Mouse (Mus musculus): ENCODE measurements around the gene Adgrv1. TPM values are rescaled to one million over a fixed set of nuclear protein-coding genes. Genes with fewer than 3 reads are reported as not detected.
"Not testable (repeated sequence)": the region's sequence is repeated elsewhere in the genome, so short reads cannot be mapped to it uniquely, and the experiment has no call there.

The Adgrv1 gene
- polyA plus RNA-seq, 1 experiment from 2014 or later: 1.5 TPM

GRCm38 (mm10) chr13:81279351-81279736, 353.6 kb downstream of the Adgrv1 start:
- H3K4me3 ChIP-seq: no peak overlapping the region
- no peaks in the 10 kb centered on the region for H3K27me3 ChIP-seq (replicated peaks)
- ATAC-seq (ENCODE audit: insufficient number of reproducible peaks, low FRiP score): no peak
- no peaks in the 10 kb centered on the region for H3K4me1 ChIP-seq (replicated peaks)
- H3K36me3 ChIP-seq: no peaks in the 10 kb centered on the region
- H3K27ac ChIP-seq (ENCODE audit: poor library complexity, severe bottlenecking): no peak overlapping the region
- H3K9me3 ChIP-seq (replicated peaks): no peaks in the 10 kb centered on the region
- 68% methylated on average over 5 of the region's 5 CpGs for WGBS
- no peak overlapping the region for H3K4me2 ChIP-seq
- no peak overlapping the region for H3K9ac ChIP-seq

- H3K4me1 ChIP-seq (replicated peaks): no peaks in the 10 kb centered on the region
- H3K4me2 ChIP-seq: no peak overlapping the region
- H3K27ac ChIP-seq (ENCODE audit: poor library complexity, severe bottlenecking): no peak overlapping the region
- no peaks in the 10 kb centered on the region for H3K9me3 ChIP-seq (replicated peaks)
- H3K27me3 ChIP-seq (replicated peaks): no peaks in the 10 kb centered on the region
- no peaks in the 10 kb centered on the region for H3K36me3 ChIP-seq
- no peak overlapping the region for H3K4me3 ChIP-seq
- no peak for ATAC-seq (ENCODE audit: insufficient number of reproducible peaks, low FRiP score)
- WGBS: 74% methylated on average over 2 of the region's 2 CpGs
- no peak overlapping the region for H3K9ac ChIP-seq
Observed at GRCm38 (mm10) chr13:81278669-81279350, 354.1 kb downstream of the Adgrv1 start.

DNA sequence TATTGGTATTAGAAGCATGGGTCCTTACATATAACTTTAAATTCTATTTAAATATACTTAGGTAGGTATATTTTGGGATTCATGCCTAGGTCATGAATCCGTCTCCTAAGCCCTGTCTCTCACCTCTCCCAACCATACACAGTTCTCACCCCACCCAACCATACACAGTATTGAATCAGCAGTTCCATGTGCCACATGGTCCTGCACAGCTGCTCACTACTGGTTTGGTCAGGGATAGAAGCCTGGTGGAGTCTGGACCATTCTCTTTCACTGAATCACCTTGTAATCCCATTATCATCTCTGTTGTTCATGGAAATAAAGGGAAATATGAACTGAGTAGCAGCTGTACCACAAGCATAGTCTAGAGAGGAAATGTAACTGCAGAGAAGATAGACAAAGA, 359.1 kb downstream of the Adgrv1 start:
- no peaks in the 10 kb centered on the region for H3K4me1 ChIP-seq (replicated peaks)
- WGBS: 80% methylated on average over 1 of the region's 1 CpGs
- H3K4me3 ChIP-seq: no peak overlapping the region
- H3K27ac ChIP-seq (ENCODE audit: poor library complexity, severe bottlenecking): no peak overlapping the region
- no peaks in the 10 kb centered on the region for H3K9me3 ChIP-seq (replicated peaks)
- ATAC-seq (ENCODE audit: insufficient number of reproducible peaks, low FRiP score): no peak
- H3K27me3 ChIP-seq (replicated peaks): no peaks in the 10 kb centered on the region
- no peak overlapping the region for H3K9ac ChIP-seq
- H3K36me3 ChIP-seq: no peaks in the 10 kb centered on the region
- H3K4me2 ChIP-seq: no peak overlapping the region

DNA sequence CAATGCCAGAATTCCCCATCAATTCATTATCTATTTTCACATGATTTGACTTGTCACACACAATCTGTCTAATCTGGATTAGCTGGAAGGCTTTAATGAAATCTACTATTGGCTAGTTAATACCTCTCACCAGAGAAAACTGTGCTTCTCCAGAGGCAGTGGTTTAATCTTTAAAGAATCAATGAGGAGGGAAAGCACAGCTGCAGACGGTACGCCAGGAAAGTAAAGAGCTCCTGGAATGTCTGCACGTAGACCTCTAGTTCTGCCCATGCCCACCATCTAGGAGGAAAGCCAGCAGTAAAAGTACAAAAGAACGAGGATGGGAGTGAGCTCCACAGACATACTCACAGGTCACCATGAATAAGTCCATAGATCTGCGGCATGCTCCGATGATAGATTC, 362.6 kb downstream of the Adgrv1 start:
- Histone ChIP-seq H3K4me1 (replicated peaks) (no peaks in the 10 kb centered on the region), H3K27me3 (replicated peaks) (no peaks in the 10 kb centered on the region), H3K4me3 (no peak overlapping the region), H3K4me2 (no peak overlapping the region), H3K9ac (no peak overlapping the region), H3K36me3 (no peaks in the 10 kb centered on the region), H3K27ac (ENCODE audit: poor library complexity, severe bottlenecking) (no peak overlapping the region), H3K9me3 (replicated peaks) (no peaks in the 10 kb centered on the region)
- WGBS: 66% methylated on average over 6 of the region's 6 CpGs
- ATAC-seq (ENCODE audit: insufficient number of reproducible peaks, low FRiP score): no peak

DNA sequence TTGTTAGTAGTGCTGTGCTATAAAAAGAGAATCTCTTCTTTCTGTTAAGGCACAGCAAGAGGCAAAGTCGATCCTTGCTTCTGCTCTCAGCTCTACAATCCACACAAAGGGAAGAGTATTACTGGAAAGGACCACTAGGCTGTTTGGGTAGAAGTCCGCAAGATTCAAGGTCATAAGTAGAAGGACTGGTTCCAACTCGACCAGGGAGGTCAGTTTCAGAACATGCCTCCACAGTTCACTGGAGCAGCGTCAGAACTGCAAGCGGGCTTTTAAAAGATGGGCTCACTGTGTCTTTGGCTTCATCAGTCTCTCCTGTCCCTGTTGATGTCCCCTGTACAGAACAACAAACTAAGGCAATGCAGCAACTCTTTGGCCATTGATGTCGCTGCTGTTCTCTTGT, 363.9 kb downstream of the Adgrv1 start:
- ATAC-seq (ENCODE audit: insufficient number of reproducible peaks, low FRiP score): no peak
- no peak overlapping the region for H3K4me2 ChIP-seq
- no peak overlapping the region for H3K4me3 ChIP-seq
- no peak overlapping the region for H3K9ac ChIP-seq
- 73% methylated on average over 6 of the region's 6 CpGs for WGBS
- no peaks in the 10 kb centered on the region for H3K36me3 ChIP-seq
- H3K27ac ChIP-seq (ENCODE audit: poor library complexity, severe bottlenecking): no peak overlapping the region
- no peaks in the 10 kb centered on the region for H3K27me3 ChIP-seq (replicated peaks)
- no peaks in the 10 kb centered on the region for H3K4me1 ChIP-seq (replicated peaks)
- no peaks in the 10 kb centered on the region for H3K9me3 ChIP-seq (replicated peaks)

- H3K27ac ChIP-seq (ENCODE audit: poor library complexity, severe bottlenecking); H3K27me3 ChIP-seq (replicated peaks); H3K9me3 ChIP-seq (replicated peaks); H3K4me2 ChIP-seq; ATAC-seq (ENCODE audit: insufficient number of reproducible peaks, low FRiP score); H3K36me3 ChIP-seq; H3K4me1 ChIP-seq (replicated peaks); H3K9ac ChIP-seq; H3K4me3 ChIP-seq: not testable (repeated sequence)
- 65% methylated on average over 4 of the region's 4 CpGs for WGBS
Observed at GRCm38 (mm10) chr13:81267489-81267888, 365.5 kb downstream of the Adgrv1 start.

- 67% methylated on average over 1 of the region's 1 CpGs for WGBS
- H3K9me3 ChIP-seq (replicated peaks): no peaks in the 10 kb centered on the region
- H3K27me3 ChIP-seq (replicated peaks): no peaks in the 10 kb centered on the region
- no peak overlapping the region for H3K9ac ChIP-seq
- no peak for ATAC-seq (ENCODE audit: insufficient number of reproducible peaks, low FRiP score)
- no peaks in the 10 kb centered on the region for H3K4me1 ChIP-seq (replicated peaks)
- H3K4me2 ChIP-seq: no peak overlapping the region
- no peak overlapping the region for H3K4me3 ChIP-seq
- H3K36me3 ChIP-seq: no peaks in the 10 kb centered on the region
- no peak overlapping the region for H3K27ac ChIP-seq (ENCODE audit: poor library complexity, severe bottlenecking)
Observed at GRCm38 (mm10) chr13:81264465-81264864, 368.5 kb downstream of the Adgrv1 start.

DNA sequence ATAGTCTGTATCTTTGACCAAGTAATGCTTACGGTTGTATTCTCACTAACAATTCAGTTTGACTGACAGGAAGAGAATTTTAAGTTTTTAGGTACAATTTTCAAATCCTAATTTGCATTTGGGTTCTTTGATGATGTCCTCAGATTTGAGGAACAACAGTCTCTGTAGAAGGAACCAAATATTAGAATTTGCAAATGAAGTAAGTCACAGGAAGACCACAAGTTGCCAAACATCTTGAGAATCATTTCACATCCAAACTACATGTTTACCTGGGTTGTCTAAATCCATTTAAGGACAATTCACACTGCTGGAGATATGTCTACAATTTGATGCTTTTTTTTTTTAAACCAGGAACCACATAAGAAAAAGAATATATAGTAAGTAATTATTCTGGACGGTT, 391.8 kb downstream of the Adgrv1 start:
- H3K4me2 ChIP-seq: no peak overlapping the region
- no peaks in the 10 kb centered on the region for H3K27me3 ChIP-seq (replicated peaks)
- H3K27ac ChIP-seq (ENCODE audit: poor library complexity, severe bottlenecking): no peak overlapping the region
- H3K36me3 ChIP-seq: no peaks in the 10 kb centered on the region
- H3K9ac ChIP-seq: no peak overlapping the region
- H3K4me1 ChIP-seq (replicated peaks): no peaks in the 10 kb centered on the region
- 73% methylated on average over 2 of the region's 2 CpGs for WGBS
- no peak overlapping the region for H3K4me3 ChIP-seq
- no peak for ATAC-seq (ENCODE audit: insufficient number of reproducible peaks, low FRiP score)
- no peaks in the 10 kb centered on the region for H3K9me3 ChIP-seq (replicated peaks)

DNA sequence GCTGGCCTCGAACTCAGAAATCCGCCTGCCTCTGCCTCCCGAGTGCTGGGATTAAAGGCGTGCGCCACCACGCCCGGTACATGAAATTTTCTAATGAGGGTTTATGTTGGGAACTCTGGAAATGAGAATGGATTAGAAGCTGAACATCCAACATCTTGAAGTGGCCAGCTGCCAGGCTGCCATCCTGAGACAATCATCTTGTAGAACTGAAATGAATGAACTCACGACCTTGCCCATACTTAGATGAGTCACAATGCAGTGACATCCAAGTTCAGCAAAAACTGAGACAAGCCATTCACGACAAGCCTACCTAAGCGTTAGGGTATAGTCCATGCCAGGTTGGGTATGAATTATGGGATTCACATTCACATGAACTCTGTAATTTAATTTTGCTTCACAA, 393.1 kb downstream of the Adgrv1 start:
- Histone ChIP-seq H3K27me3 (replicated peaks) (no peaks in the 10 kb centered on the region), H3K9me3 (replicated peaks) (no peaks in the 10 kb centered on the region), H3K4me3 (no peak overlapping the region), H3K36me3 (no peaks in the 10 kb centered on the region), H3K27ac (ENCODE audit: poor library complexity, severe bottlenecking) (no peak overlapping the region), H3K9ac (no peak overlapping the region), H3K4me2 (no peak overlapping the region), H3K4me1 (replicated peaks) (no peaks in the 10 kb centered on the region)
- 88% methylated on average over 10 of the region's 10 CpGs for WGBS
- ATAC-seq (ENCODE audit: insufficient number of reproducible peaks, low FRiP score): no peak

- 87% methylated on average over 3 of the region's 3 CpGs for WGBS
- Histone ChIP-seq H3K4me2 (no peak overlapping the region), H3K4me3 (no peak overlapping the region), H3K36me3 (no peaks in the 10 kb centered on the region), H3K27me3 (replicated peaks) (no peaks in the 10 kb centered on the region), H3K27ac (ENCODE audit: poor library complexity, severe bottlenecking) (no peak overlapping the region), H3K4me1 (replicated peaks) (no peaks in the 10 kb centered on the region), H3K9me3 (replicated peaks) (no peaks in the 10 kb centered on the region), H3K9ac (no peak overlapping the region)
- no peak for ATAC-seq (ENCODE audit: insufficient number of reproducible peaks, low FRiP score)
Observed at GRCm38 (mm10) chr13:81239427-81239826, 393.5 kb downstream of the Adgrv1 start.

DNA sequence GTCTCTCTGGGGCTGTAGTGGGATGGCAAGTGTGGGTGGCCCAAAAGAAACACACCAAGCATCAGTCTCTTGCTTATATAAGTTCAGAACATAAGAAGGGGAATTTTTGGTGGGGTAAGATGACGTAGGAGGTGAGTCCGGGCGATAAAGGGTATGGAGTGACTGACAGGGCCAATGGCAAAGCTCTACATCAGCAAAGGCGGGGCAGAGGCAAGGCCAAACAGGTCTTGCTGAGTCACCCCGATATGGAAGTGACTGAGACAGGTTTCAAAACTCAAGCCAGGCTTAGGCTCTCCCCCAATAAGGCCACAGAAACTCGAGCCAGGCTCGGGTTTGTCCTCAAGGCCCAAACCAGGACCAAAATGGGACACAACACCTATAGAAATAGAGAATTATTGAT, 394.1 kb downstream of the Adgrv1 start:
- no peak for ATAC-seq (ENCODE audit: insufficient number of reproducible peaks, low FRiP score)
- no peaks in the 10 kb centered on the region for H3K9me3 ChIP-seq (replicated peaks)
- no peaks in the 10 kb centered on the region for H3K36me3 ChIP-seq
- H3K27ac ChIP-seq (ENCODE audit: poor library complexity, severe bottlenecking): no peak overlapping the region
- WGBS: 76% methylated on average over 7 of the region's 7 CpGs
- no peaks in the 10 kb centered on the region for H3K4me1 ChIP-seq (replicated peaks)
- H3K4me3 ChIP-seq: no peak overlapping the region
- no peaks in the 10 kb centered on the region for H3K27me3 ChIP-seq (replicated peaks)
- H3K9ac ChIP-seq: no peak overlapping the region
- no peak overlapping the region for H3K4me2 ChIP-seq

GRCm38 (mm10) chr13:81237947-81238346, 395.0 kb downstream of the Adgrv1 start:
- Histone ChIP-seq H3K9me3 (replicated peaks) (no peaks in the 10 kb centered on the region), H3K27me3 (replicated peaks) (no peaks in the 10 kb centered on the region), H3K4me2 (no peak overlapping the region), H3K4me1 (replicated peaks) (no peaks in the 10 kb centered on the region), H3K27ac (ENCODE audit: poor library complexity, severe bottlenecking) (no peak overlapping the region), H3K4me3 (no peak overlapping the region), H3K9ac (no peak overlapping the region), H3K36me3 (no peaks in the 10 kb centered on the region)
- no peak for ATAC-seq (ENCODE audit: insufficient number of reproducible peaks, low FRiP score)
- 75% methylated on average over 5 of the region's 5 CpGs for WGBS
